Mouse (Mus musculus) lung, adult 2 months (tissue): ENCODE measurements around the gene Tmem88b. TPM values are rescaled to one million over a fixed set of nuclear protein-coding genes. Genes with fewer than 3 reads are reported as not detected.

Source experiments
- DNase-seq: peaks from one replicate; pipeline ENCODE4 v3.0.0; 2022
- H3K4me1 ChIP-seq: fragments of 200-500 bp; 2 replicates; pipeline ENCODE4 v1.6.1; 2011; ENCODE audit warnings: low read length; ENCODE audit not compliant: control insufficient read depth, insufficient read depth
- H3K4me3 ChIP-seq: fragments of 200-500 bp; replicated peaks from 2 replicates; pipeline ENCODE3; 2011; ENCODE audit warnings: low read depth, mild to moderate bottlenecking, control low read depth, low read length; ENCODE audit errors: extremely low read depth
- CTCF ChIP-seq: fragments of 200-500 bp; IDR thresholded peaks from 2 replicates; pipeline ENCODE4 v1.5.1; 2011; ENCODE audit warnings: mild to moderate bottlenecking, low read length, control low read depth; ENCODE audit not compliant: insufficient read depth
- POLR2A ChIP-seq: fragments of 200-500 bp; IDR thresholded peaks from 2 replicates; pipeline ENCODE4 v1.6.1; 2011; ENCODE audit warnings: low read depth, mild to moderate bottlenecking, control low read depth, low read length, borderline replicate concordance; ENCODE audit errors: extremely low read depth
- WGBS: fragments of 180-500 bp; shearing (Covaris S2); methylation state at CpG from one replicate; pipeline ENCODE4 v1.1.7; 2018; 5-methylcytosine and 5-hydroxymethylcytosine counted together
- polyA plus RNA-seq: library from polyadenylated mRNA; depleted of rRNA; stranded (reverse); fragments of >200 nt; gene quantifications from 2 replicates; pipeline ENCODE4 v1.2.3, GENCODE M21; 2012; rRNA removed

Tmem88b gene
- polyA plus RNA-seq, 1 experiment, result 0.38 TPM

DNA sequence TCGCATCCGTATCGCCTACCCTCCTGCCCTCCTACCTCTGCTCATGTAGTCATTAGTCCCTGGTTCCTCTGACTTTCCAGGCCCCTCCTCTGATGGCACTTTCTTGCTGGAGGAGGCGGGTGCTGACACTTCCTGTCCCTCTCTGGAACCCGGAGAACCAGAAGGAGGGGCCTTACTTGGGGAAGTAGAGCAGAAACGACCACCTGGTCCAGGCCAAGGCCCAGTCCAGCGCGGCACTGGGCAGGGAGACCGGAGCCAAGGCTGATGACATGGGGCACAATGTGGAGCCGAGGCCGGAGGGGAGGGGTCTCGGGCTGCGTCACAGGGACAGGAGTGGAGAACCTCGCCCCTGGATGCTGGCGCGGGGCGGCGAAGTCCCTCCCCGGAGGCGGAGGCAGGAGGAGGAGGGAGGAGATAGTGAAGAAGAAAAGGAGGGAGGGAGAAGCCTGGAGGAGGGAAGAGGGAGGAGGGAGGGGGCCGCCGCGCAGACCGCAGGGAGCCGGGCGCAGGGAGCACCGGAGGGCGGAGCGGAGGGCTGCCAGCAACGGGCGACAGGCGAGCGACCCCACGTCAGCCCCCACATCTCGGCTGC, 51.2 kb downstream of the Tmem88b start, which contains the start of gene Tmem240:
Gene Tmem240 (plus strand): TSS at position 451 of the 592 bp plus-strand sequence.
- Histone ChIP-seq H3K4me3 (peak within 1 kb of the TSS; percentile 79), H3K4me1 (peaks cover 6% of the 10 kb centered on the region; the same call in 1 of the 2 replicates)
- DNase-seq, result peak; percentile 86
- under 1% methylated on average over 31 of the region's 35 CpGs for WGBS
- no peak for TF ChIP-seq CTCF
- peak; percentile 22; the same call in 1 of the 2 replicates for TF ChIP-seq POLR2A

DNA sequence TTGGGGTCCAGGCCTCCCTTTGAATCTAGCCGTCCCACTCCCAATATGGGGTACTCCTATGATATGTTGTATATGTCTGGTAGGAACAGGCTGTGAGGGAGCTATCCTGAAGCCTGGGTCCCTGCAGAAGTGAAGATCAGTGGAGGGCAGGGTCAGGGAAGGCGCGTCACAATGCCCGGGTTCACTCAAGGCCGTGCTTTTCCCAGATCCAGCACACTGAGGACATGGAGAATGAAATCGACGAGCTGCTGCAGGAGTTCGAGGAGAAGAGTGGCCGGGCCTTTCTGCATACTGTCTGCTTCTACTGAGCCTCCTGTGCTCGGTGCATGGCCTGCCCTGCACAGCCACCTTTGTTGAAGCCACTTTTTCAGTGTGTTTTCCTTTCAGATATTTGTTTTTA, 52.4 kb downstream of the Tmem88b start:
- TF ChIP-seq POLR2A, result no peak
- TF ChIP-seq CTCF, result no peak
- no peak for DNase-seq
- Histone ChIP-seq H3K4me3 (no peak overlapping the region), H3K4me1 (peaks cover 6% of the 10 kb centered on the region; the same call in 1 of the 2 replicates)
- WGBS, result 88% methylated on average over 10 of the region's 10 CpGs

Other genes with a start within 250 kb of the Tmem88b start
- gene Nadk, start 223.5 kb downstream of the Tmem88b start, polyA plus RNA-seq, result 110 and 119 TPM in 2 replicates
- gene Slc35e2, start 184.5 kb downstream of the Tmem88b start, polyA plus RNA-seq, result 5.2 and 6.6 TPM in 2 replicates
- gene Cdk11b, start 161.0 kb downstream of the Tmem88b start, polyA plus RNA-seq, result 21.3 and 29.1 TPM in 2 replicates
- not detected in 2 replicates for gene Gm10563, start 140.5 kb downstream of the Tmem88b start, polyA plus RNA-seq
- gene Mmp23, start 132.5 kb downstream of the Tmem88b start, polyA plus RNA-seq, result 30.8 and 42.7 TPM in 2 replicates
- 90.1 and 92.0 TPM in 2 replicates for gene Mib2, start 116.7 kb downstream of the Tmem88b start, polyA plus RNA-seq
- 10.6 and 11.8 TPM in 2 replicates for gene Fndc10, start 91.5 kb downstream of the Tmem88b start, polyA plus RNA-seq
- gene Ssu72, start 81.1 kb downstream of the Tmem88b start, polyA plus RNA-seq, result 103 and 128 TPM in 2 replicates
- 1.6 and 1.8 TPM in 2 replicates for gene Tmem240, start 51.1 kb downstream of the Tmem88b start, polyA plus RNA-seq
- gene Atad3a, start 24.8 kb downstream of the Tmem88b start, polyA plus RNA-seq, result 44.5 and 48.4 TPM in 2 replicates
- 9.2 and 11.8 TPM in 2 replicates for gene Vwa1, start 11.2 kb downstream of the Tmem88b start, polyA plus RNA-seq
- 15.7 and 17.3 TPM in 2 replicates for gene Ankrd65, start 4.6 kb upstream of the Tmem88b start, polyA plus RNA-seq
- gene Mrpl20, start 17.0 kb upstream of the Tmem88b start, polyA plus RNA-seq, result 36.9 and 40.0 TPM in 2 replicates
- gene Ccnl2, start 26.6 kb upstream of the Tmem88b start, polyA plus RNA-seq, result 59.8 and 62.5 TPM in 2 replicates
- 120 and 151 TPM in 2 replicates for gene Aurkaip1, start 45.4 kb upstream of the Tmem88b start, polyA plus RNA-seq
- 994 and 1,263 TPM in 2 replicates for gene Mxra8, start 53.8 kb upstream of the Tmem88b start, polyA plus RNA-seq
- 128 and 159 TPM in 2 replicates for gene Dvl1, start 61.5 kb upstream of the Tmem88b start, polyA plus RNA-seq
- gene Tas1r3, start 77.5 kb upstream of the Tmem88b start, polyA plus RNA-seq, result 1.6 TPM in 2 replicates
- 30.3 and 33.3 TPM in 2 replicates for gene Cptp, start 83.6 kb upstream of the Tmem88b start, polyA plus RNA-seq
- gene Ints11, start 83.7 kb upstream of the Tmem88b start, polyA plus RNA-seq, result 26.7 and 27.3 TPM in 2 replicates
- gene Pusl1, start 105.9 kb upstream of the Tmem88b start, polyA plus RNA-seq, result 82.2 and 88.0 TPM in 2 replicates
- gene Acap3, start 105.9 kb upstream of the Tmem88b start, polyA plus RNA-seq, result 48.3 and 50.7 TPM in 2 replicates
- 62.0 and 65.4 TPM in 2 replicates for gene Ube2j2, start 158.0 kb upstream of the Tmem88b start, polyA plus RNA-seq
- 22.1 and 23.1 TPM in 2 replicates for gene C1qtnf12, start 176.4 kb upstream of the Tmem88b start, polyA plus RNA-seq
- 6.1 and 7.4 TPM in 2 replicates for gene B3galt6, start 206.8 kb upstream of the Tmem88b start, polyA plus RNA-seq
- gene Sdf4, start 207.0 kb upstream of the Tmem88b start, polyA plus RNA-seq, result 54.3 and 63.6 TPM in 2 replicates
- gene Tnfrsf4, start 228.0 kb upstream of the Tmem88b start, polyA plus RNA-seq, result 5.4 and 7.3 TPM in 2 replicates
- 4.3 and 5.2 TPM in 2 replicates for gene Tnfrsf18, start 240.3 kb upstream of the Tmem88b start, polyA plus RNA-seq